Mouse (Mus musculus) adrenal gland, postnatal 14 days (tissue): ENCODE measurements at regions not wholly inside any gene's neighbourhood (a gene's known extent, or its start where the extent isn't known, plus 50 kb on each side); places are given as distances from the start of the nearest gene placed in this dataset.

Experiments used
- DNase-seq: peaks from one replicate; pipeline ENCODE4 v3.0.0; 2021; ENCODE audit warnings: mixed read lengths

- no peak for DNase-seq
Observed at GRCm38 (mm10) chr6:60217840-60218239, 611.8 kb downstream of the Snca start.

- DNase-seq = peak; percentile 20
Observed at GRCm38 (mm10) chr6:60201548-60201947, 628.1 kb downstream of the Snca start.
